Comparison of ENCODE assay signal across 8 mouse cellular contexts in the genomic region with DNA sequence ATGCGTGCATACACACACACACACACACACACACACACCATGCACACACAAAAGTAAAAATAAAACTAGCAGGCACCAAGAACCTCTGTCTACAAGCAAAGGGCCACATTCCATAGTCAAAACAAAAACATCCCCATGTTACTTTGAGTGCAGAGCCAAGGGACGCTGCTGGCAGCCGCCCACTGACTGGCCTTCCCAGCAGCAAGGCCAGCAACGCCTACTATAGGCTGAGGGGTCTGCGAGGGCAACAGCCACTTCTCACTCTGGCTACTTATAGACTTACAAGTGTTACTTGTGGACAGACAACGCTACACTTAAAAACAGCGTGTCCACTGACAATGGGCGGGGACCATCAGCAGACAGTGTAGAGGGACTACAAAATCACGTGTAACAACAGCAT. TPM values are rescaled to one million over a fixed set of nuclear protein-coding genes. Genes with fewer than 3 reads are reported as not detected.
A peak's percentile ranks its signal among the peaks of the same experiment; 100 is the strongest.
DNase-seq lines count a peak whose midpoint lies in the region; ATAC-seq lines count a peak whose summit lies in the region.

No protein-coding gene starts in this region.

- no peak overlapping the region for H3K9ac ChIP-seq in kidney, embryonic 15.5 days
- H3K9ac ChIP-seq in forebrain, embryonic 15.5 days (replicated peaks), result no peak overlapping the region

- peaks cover 88% of the 10 kb centered on the region for H3K4me1 ChIP-seq in kidney, embryonic 15.5 days
- peaks cover 78% of the 10 kb centered on the region for H3K4me1 ChIP-seq in brown adipose tissue, adult 24 weeks (ENCODE audit: control insufficient read depth, insufficient read depth, insufficient read length, low read length)
- peaks cover 87% of the 10 kb centered on the region for H3K4me1 ChIP-seq in forebrain, embryonic 15.5 days
- H3K4me1 ChIP-seq in limb, embryonic 10.5 days, result peaks cover 88% of the 10 kb centered on the region

- H3K36me3 ChIP-seq in kidney, embryonic 15.5 days, result peaks cover 14% of the 10 kb centered on the region
- no peaks in the 10 kb centered on the region for H3K36me3 ChIP-seq in forebrain, embryonic 15.5 days
- H3K36me3 ChIP-seq in limb, embryonic 10.5 days, result peaks cover 32% of the 10 kb centered on the region

- H3K4me2 ChIP-seq in kidney, embryonic 15.5 days, result peak overlapping the region; percentile 22
- H3K4me2 ChIP-seq in forebrain, embryonic 15.5 days (replicated peaks), result 0 out of 2 replicates have a peak overlapping the region, but pooled peaks have one; percentile 0

- DNase-seq in kidney, adult 18-20 months, result no peak
- no peak for DNase-seq in limb, embryonic 10.5 days (ENCODE audit: low spot score)
- no peak for DNase-seq in embryo, embryonic 9.5 days (ENCODE audit: extremely low spot score)
- no peak for DNase-seq in right cerebral cortex, postnatal 4 days

- no peak overlapping the region for H3K4me3 ChIP-seq in kidney, embryonic 15.5 days (replicated peaks)
- H3K4me3 ChIP-seq in brown adipose tissue, adult 24 weeks (ENCODE audit: insufficient read depth, low read depth, low read length), result no peak overlapping the region
- H3K4me3 ChIP-seq in forebrain, embryonic 15.5 days, result no peak overlapping the region
- no peak overlapping the region for H3K4me3 ChIP-seq in limb, embryonic 10.5 days

- peak overlapping the region; percentile 46; the same call in 1 of the 2 replicates for H3K27ac ChIP-seq in kidney, embryonic 15.5 days
- H3K27ac ChIP-seq in brown adipose tissue, adult 24 weeks (replicated peaks; ENCODE audit: low read depth, low read length), result peak overlapping the region; percentile 80
- H3K27ac ChIP-seq in forebrain, embryonic 15.5 days (replicated peaks), result no peak overlapping the region
- H3K27ac ChIP-seq in limb, embryonic 10.5 days, result 0 out of 2 replicates have a peak overlapping the region, but pooled peaks have one; percentile 11

- ATAC-seq in kidney, embryonic 15.5 days (replicated peaks; ENCODE audit: low FRiP score), result no peak
- no peak for ATAC-seq in forebrain, embryonic 15.5 days (replicated peaks)
- no peak for ATAC-seq in frontal cortex, adult (ENCODE audit: low TSS enrichment)

- no peaks in the 10 kb centered on the region for H3K9me3 ChIP-seq in kidney, embryonic 15.5 days (replicated peaks)
- no peaks in the 10 kb centered on the region for H3K9me3 ChIP-seq in forebrain, embryonic 15.5 days
- H3K9me3 ChIP-seq in limb, embryonic 10.5 days (replicated peaks), result no peaks in the 10 kb centered on the region

- no peaks in the 10 kb centered on the region for H3K27me3 ChIP-seq in kidney, embryonic 15.5 days
- no peaks in the 10 kb centered on the region for H3K27me3 ChIP-seq in forebrain, embryonic 15.5 days
- no peaks in the 10 kb centered on the region for H3K27me3 ChIP-seq in limb, embryonic 10.5 days (ENCODE audit: low read depth, poor library complexity, severe bottlenecking)

- 46% methylated on average over 9 of the region's 9 CpGs for WGBS in kidney, embryonic 15.5 days
- WGBS in forebrain, embryonic 15.5 days, result 55% methylated on average over 9 of the region's 9 CpGs
- WGBS in limb, embryonic 10.5 days, result 59% methylated on average over 9 of the region's 9 CpGs

RNA-seq across cellular contexts. Expression of gene Ski, which starts 7.2 kb away (rescaled TPM):
- 14.7 and 16.9 TPM in 2 replicates for polyA plus RNA-seq in kidney, embryonic 15.5 days (2015; fragmentation: Nextera tagmentation; extraction: Ambion mirVana)
- 18.9 and 20.2 TPM in 2 replicates for polyA plus RNA-seq in brown adipose tissue, adult 24 weeks (2012; ENCODE audit: insufficient read depth, insufficient read length, missing spikeins)
- polyA plus RNA-seq in forebrain, embryonic 15.5 days (2015; fragmentation: Nextera tagmentation; extraction: Ambion mirVana), result 14.3 TPM in 2 replicates
- 9.6 and 10.6 TPM in 2 replicates for polyA plus RNA-seq in limb, embryonic 10.5 days (2016; fragmentation: Nextera tagmentation; extraction: Ambion mirVana)

RNA-seq across cellular contexts. Expression of gene Faap20, which starts 34.4 kb away (rescaled TPM):
- 66.2 and 68.8 TPM in 2 replicates for polyA plus RNA-seq in kidney, embryonic 15.5 days (2015; fragmentation: Nextera tagmentation; extraction: Ambion mirVana)
- 18.7 and 21.7 TPM in 2 replicates for polyA plus RNA-seq in brown adipose tissue, adult 24 weeks (2012; ENCODE audit: insufficient read depth, insufficient read length, missing spikeins)
- 88.2 and 89.3 TPM in 2 replicates for polyA plus RNA-seq in forebrain, embryonic 15.5 days (2015; fragmentation: Nextera tagmentation; extraction: Ambion mirVana)
- 104 and 107 TPM in 2 replicates for polyA plus RNA-seq in limb, embryonic 10.5 days (2016; fragmentation: Nextera tagmentation; extraction: Ambion mirVana)
